Mouse (Mus musculus): ENCODE measurements around the gene Lamb1.

GRCm38 (mm10) chr12:31270776-31271175, 5.7 kb downstream of the Lamb1 start:
- TF ChIP-seq CTCF (IDR thresholded peaks at IDR 0.05; ENCODE audit: low read depth, low read length) = no peak
- no peak for TF ChIP-seq POLR2A (IDR thresholded peaks at IDR 0.05; ENCODE audit: insufficient read depth, low read length)
